Mouse (Mus musculus) embryonic facial prominence, embryonic 15.5 days (tissue): ENCODE measurements at regions not wholly inside any gene's neighbourhood (a gene's known extent, or its start where the extent isn't known, plus 50 kb on each side); places are given as distances from the start of the nearest gene placed in this dataset.
A peak's percentile ranks its signal among the peaks of the same experiment; 100 is the strongest.

Experiments
- ATAC-seq: fragments of 200-750 bp; cut with Nextera tagmentation; 2 replicates; pipeline ENCODE4 v1.8.0; 2017; ENCODE audit warnings: low read depth, moderate TSS enrichment; ENCODE audit not compliant: insufficient number of reproducible peaks, low FRiP score, low TSS enrichment
- H3K27ac ChIP-seq: fragments of 300-500 bp; sonication (generic); replicated peaks from 2 replicates; pipeline ENCODE4 v1.5.1; 2015; ENCODE audit warnings: mild to moderate bottlenecking, inconsistent platforms
- H3K27me3 ChIP-seq: fragments of 300-500 bp; sonication (generic); 2 replicates; pipeline ENCODE4 v1.6.1; 2015; ENCODE audit warnings: inconsistent platforms
- H3K36me3 ChIP-seq: fragments of 300-500 bp; sonication (generic); 2 replicates; pipeline ENCODE4 v1.6.1; 2015; ENCODE audit warnings: mild to moderate bottlenecking, inconsistent platforms
- H3K4me1 ChIP-seq: fragments of 300-500 bp; sonication (generic); 2 replicates; pipeline ENCODE4 v1.6.1; 2015; ENCODE audit warnings: inconsistent platforms
- H3K4me2 ChIP-seq: fragments of 300-500 bp; sonication (generic); replicated peaks from 2 replicates; pipeline ENCODE4 v1.6.1; 2015; ENCODE audit warnings: mild to moderate bottlenecking, inconsistent platforms
- H3K4me3 ChIP-seq: fragments of 300-500 bp; sonication (generic); replicated peaks from 2 replicates; pipeline ENCODE4 v1.5.1; 2015; ENCODE audit warnings: mild to moderate bottlenecking, inconsistent platforms
- H3K9ac ChIP-seq: fragments of 300-500 bp; sonication (generic); 2 replicates; pipeline ENCODE4 v1.6.1; 2015; ENCODE audit warnings: inconsistent platforms
- H3K9me3 ChIP-seq: fragments of 300-500 bp; sonication (generic); replicated peaks from 2 replicates; pipeline ENCODE4 v1.6.1; 2016; ENCODE audit warnings: inconsistent platforms
- WGBS: fragments of 180-500 bp; shearing (Covaris S2); methylation state at CpG from one replicate; pipeline ENCODE4 v1.1.7; 2015; 5-methylcytosine and 5-hydroxymethylcytosine counted together

DNA sequence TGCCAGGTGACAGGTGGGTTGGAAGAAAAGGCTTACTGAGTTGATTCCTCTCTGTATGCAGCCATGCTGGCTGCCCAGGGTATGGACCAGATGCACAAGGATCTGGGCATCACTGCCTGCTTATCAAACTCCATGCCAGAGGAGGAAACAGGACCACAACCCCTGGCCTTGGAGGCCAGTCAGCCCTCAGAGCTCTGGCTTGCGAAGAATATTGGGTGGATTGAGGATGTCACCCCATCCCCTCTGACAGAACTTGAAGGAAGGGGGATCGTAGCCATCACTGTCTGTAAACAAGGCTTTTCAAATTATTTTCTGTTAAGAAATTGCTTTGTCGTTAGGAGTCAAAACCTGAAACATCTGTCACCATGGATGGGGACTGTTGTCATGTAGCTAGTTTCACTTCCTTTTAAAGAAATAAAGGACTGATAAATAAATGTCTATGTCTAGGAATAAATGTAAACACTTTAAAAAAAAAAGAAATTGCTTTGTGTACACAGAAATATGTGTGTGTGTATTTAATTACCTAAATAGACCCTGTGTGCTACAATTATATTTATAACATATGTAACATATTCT is 55.0 kb upstream of the Tbl1xr1 start:
- no peak overlapping the region for H3K4me3 ChIP-seq
- no peaks in the 10 kb centered on the region for H3K27me3 ChIP-seq
- no peaks in the 10 kb centered on the region for H3K9me3 ChIP-seq
- no peaks in the 10 kb centered on the region for H3K36me3 ChIP-seq
- no peak for ATAC-seq
- no peak overlapping the region for H3K9ac ChIP-seq
- WGBS, result 58% methylated on average over 3 of the region's 3 CpGs
- H3K4me2 ChIP-seq, result no peak overlapping the region
- no peaks in the 10 kb centered on the region for H3K4me1 ChIP-seq
- H3K27ac ChIP-seq, result no peak overlapping the region

DNA sequence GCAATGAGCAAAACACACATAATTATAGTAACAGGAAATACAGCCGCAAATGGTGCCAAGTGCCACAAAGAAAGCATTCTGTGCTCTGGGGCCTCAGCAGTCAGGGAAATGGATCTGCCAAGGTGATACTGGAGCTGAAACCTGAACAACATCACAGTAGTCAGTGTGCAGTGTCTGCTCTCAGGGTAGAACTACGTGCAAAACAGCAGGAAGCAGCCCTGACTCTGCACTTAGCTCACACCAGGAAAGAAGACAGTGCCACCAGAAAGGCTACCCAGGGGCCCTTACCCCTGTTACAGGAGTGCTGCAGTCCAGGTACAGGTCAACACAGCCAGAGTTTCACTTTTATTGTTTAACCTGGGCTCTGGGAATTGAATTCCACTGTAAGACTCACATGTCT is 54.0 kb upstream of the Tbl1xr1 start:
- H3K4me3 ChIP-seq, result no peak overlapping the region
- no peak overlapping the region for H3K9ac ChIP-seq
- H3K9me3 ChIP-seq, result no peaks in the 10 kb centered on the region
- no peak overlapping the region for H3K4me2 ChIP-seq
- no peak overlapping the region for H3K27ac ChIP-seq
- H3K4me1 ChIP-seq, result no peaks in the 10 kb centered on the region
- no peaks in the 10 kb centered on the region for H3K36me3 ChIP-seq
- no peak for ATAC-seq
- 32% methylated on average over 2 of the region's 2 CpGs for WGBS
- H3K27me3 ChIP-seq, result no peaks in the 10 kb centered on the region

- Histone ChIP-seq H3K4me3 (no peak overlapping the region), H3K36me3 (no peaks in the 10 kb centered on the region), H3K4me1 (no peaks in the 10 kb centered on the region), H3K27me3 (no peaks in the 10 kb centered on the region), H3K4me2 (no peak overlapping the region), H3K27ac (no peak overlapping the region), H3K9ac (no peak overlapping the region), H3K9me3 (no peaks in the 10 kb centered on the region)
- WGBS, result 27% methylated on average over 6 of the region's 6 CpGs
- peak; percentile 51; the same call in 1 of the 2 replicates for ATAC-seq
These were observed 53.4 kb upstream of the Tbl1xr1 start for GRCm38 (mm10) chr3:22023049-22023448.

GRCm38 (mm10) chr3:22023551-22023950 is 52.9 kb upstream of the Tbl1xr1 start:
- Histone ChIP-seq H3K27me3 (no peaks in the 10 kb centered on the region), H3K4me3 (no peak overlapping the region), H3K9ac (no peak overlapping the region), H3K36me3 (no peaks in the 10 kb centered on the region), H3K9me3 (no peaks in the 10 kb centered on the region), H3K4me2 (no peak overlapping the region), H3K27ac (no peak overlapping the region), H3K4me1 (no peaks in the 10 kb centered on the region)
- 61% methylated on average over 5 of the region's 5 CpGs for WGBS
- ATAC-seq, result no peak

- H3K4me2 ChIP-seq, result no peak overlapping the region
- WGBS, result 31% methylated on average over 6 of the region's 6 CpGs
- no peak for ATAC-seq
- no peaks in the 10 kb centered on the region for H3K36me3 ChIP-seq
- no peak overlapping the region for H3K9ac ChIP-seq
- H3K4me1 ChIP-seq, result no peaks in the 10 kb centered on the region
- H3K4me3 ChIP-seq, result no peak overlapping the region
- H3K9me3 ChIP-seq, result no peaks in the 10 kb centered on the region
- H3K27ac ChIP-seq, result no peak overlapping the region
- H3K27me3 ChIP-seq, result no peaks in the 10 kb centered on the region
These were observed 52.3 kb upstream of the Tbl1xr1 start for GRCm38 (mm10) chr3:22024200-22024599.

DNA sequence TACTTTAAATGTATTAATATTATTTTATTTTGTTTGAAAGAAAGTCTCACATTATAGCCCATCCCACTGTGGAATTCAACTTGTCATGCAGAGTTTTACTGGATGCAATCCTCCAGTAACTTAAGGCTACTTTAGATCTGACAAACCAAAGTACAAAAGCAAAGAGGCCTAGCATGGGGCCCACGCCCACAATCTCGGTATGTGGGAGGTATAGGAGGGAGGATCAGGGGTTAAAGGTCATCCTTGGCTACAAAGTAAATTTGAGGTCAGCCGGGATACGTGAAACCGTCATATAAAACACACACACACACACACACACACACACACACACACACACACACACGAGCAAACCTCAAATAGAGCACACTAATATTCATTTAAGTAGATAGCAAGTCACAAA is 51.3 kb upstream of the Tbl1xr1 start:
- H3K27me3 ChIP-seq, result no peaks in the 10 kb centered on the region
- H3K4me3 ChIP-seq, result no peak overlapping the region
- H3K36me3 ChIP-seq, result no peaks in the 10 kb centered on the region
- H3K9ac ChIP-seq, result no peak overlapping the region
- H3K27ac ChIP-seq, result no peak overlapping the region
- no peak for ATAC-seq
- no peaks in the 10 kb centered on the region for H3K4me1 ChIP-seq
- 26% methylated on average over 6 of the region's 6 CpGs for WGBS
- no peaks in the 10 kb centered on the region for H3K9me3 ChIP-seq
- no peak overlapping the region for H3K4me2 ChIP-seq

DNA sequence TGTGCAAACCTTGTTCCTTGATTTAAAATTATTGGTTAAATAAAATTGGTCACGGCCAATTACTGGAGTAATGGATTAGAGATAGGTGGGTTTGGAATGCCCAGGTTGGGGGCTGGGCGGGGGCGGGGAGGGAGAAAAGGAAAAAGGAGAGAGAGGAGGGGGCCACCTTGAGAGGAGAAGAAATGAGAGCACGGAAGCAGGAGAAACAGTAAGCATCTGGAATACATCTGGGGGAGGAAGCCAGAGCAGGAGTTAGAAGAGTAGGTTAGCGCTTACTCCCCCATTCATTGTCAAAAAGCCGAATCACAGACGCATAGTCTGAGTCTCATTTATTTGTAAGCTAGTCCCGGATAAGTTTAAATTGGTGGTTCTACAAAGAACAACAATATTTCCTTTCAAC is 50.8 kb upstream of the Tbl1xr1 start:
- Histone ChIP-seq H3K36me3 (no peaks in the 10 kb centered on the region), H3K27ac (no peak overlapping the region), H3K4me2 (no peak overlapping the region), H3K9ac (no peak overlapping the region), H3K9me3 (no peaks in the 10 kb centered on the region), H3K4me1 (no peaks in the 10 kb centered on the region), H3K4me3 (no peak overlapping the region), H3K27me3 (no peaks in the 10 kb centered on the region)
- ATAC-seq, result no peak
- WGBS, result 34% methylated on average over 8 of the region's 8 CpGs
